Mouse (Mus musculus) cerebellum, postnatal 10 days (tissue): Measurements from ENCODE around the gene Rbm4.
"Not testable (repeated sequence)": the region's sequence is repeated elsewhere in the genome, so short reads cannot be mapped to it uniquely, and the experiment has no call there.

Source experiments
- DNase-seq, 2 experiments: peaks; one replicate each; pipeline ENCODE4 v3.0.0; 2021; ENCODE audit warnings: mixed read lengths in 2 of 2

Rbm4 gene

GRCm38 (mm10) chr19:4793831-4794422 is at the start of gene Rbm4:
TSS of gene Rbm4 (minus strand) at chr19:4793901.
- peak; percentile 98 to 99 for DNase-seq

GRCm38 (mm10) chr19:4842611-4843010 is 48.9 kb upstream of the Rbm4 start:
- no peak for DNase-seq

GRCm38 (mm10) chr19:4840848-4841247 is 47.1 kb upstream of the Rbm4 start:
- no peak for DNase-seq

GRCm38 (mm10) chr19:4839149-4839548 is 45.4 kb upstream of the Rbm4 start, which contains the start of the genes Ccs and Ccdc87:
TSS of gene Ccs (minus strand) at chr19:4839332.
TSS of gene Ccdc87 (plus strand) at chr19:4839366.
- DNase-seq: peak; percentile 95 to 97

GRCm38 (mm10) chr19:4838526-4839140 is 44.9 kb upstream of the Rbm4 start:
- DNase-seq: no peak

- peak in 1 of 2 experiments; percentile 36 for DNase-seq
Measured at GRCm38 (mm10) chr19:4837049-4837448, 43.3 kb upstream of the Rbm4 start.

- DNase-seq: peak; percentile 42 to 46
Measured at GRCm38 (mm10) chr19:4836096-4836495, 42.4 kb upstream of the Rbm4 start.

- DNase-seq: no peak
Measured at GRCm38 (mm10) chr19:4833977-4834376, 40.3 kb upstream of the Rbm4 start.

GRCm38 (mm10) chr19:4829156-4829555 is 35.5 kb upstream of the Rbm4 start:
- DNase-seq: peak; percentile 94

GRCm38 (mm10) chr19:4828444-4829114 is 34.9 kb upstream of the Rbm4 start:
- no peak for DNase-seq

- peak; percentile 93 to 95 for DNase-seq
Measured at GRCm38 (mm10) chr19:4820678-4821303, 27.1 kb upstream of the Rbm4 start.

GRCm38 (mm10) chr19:4817182-4817835 is 23.6 kb upstream of the Rbm4 start:
- no peak for DNase-seq

GRCm38 (mm10) chr19:4813015-4813414 is 19.3 kb upstream of the Rbm4 start:
- peak; percentile 62 to 70 for DNase-seq

GRCm38 (mm10) chr19:4812334-4812949 is 18.7 kb upstream of the Rbm4 start:
- DNase-seq: not testable (repeated sequence)

GRCm38 (mm10) chr19:4811909-4812242 is 18.2 kb upstream of the Rbm4 start:
- no peak for DNase-seq

GRCm38 (mm10) chr19:4811063-4811908 is 17.6 kb upstream of the Rbm4 start, which contains the start of the genes Gm21992 and Rbm14:
TSS of gene Gm21992 (minus strand) at chr19:4811612.
TSS of gene Rbm14 (minus strand) at chr19:4811634.
- DNase-seq: peak; percentile 99

- DNase-seq: no peak
Measured at GRCm38 (mm10) chr19:4810746-4811062, 17.0 kb upstream of the Rbm4 start.

GRCm38 (mm10) chr19:4810309-4810708 is 16.6 kb upstream of the Rbm4 start:
- no peak for DNase-seq

GRCm38 (mm10) chr19:4803283-4803682 is 9.6 kb upstream of the Rbm4 start:
- DNase-seq: peak; percentile 29 to 35

GRCm38 (mm10) chr19:4802691-4803091 is 9.0 kb upstream of the Rbm4 start:
- DNase-seq: peak; percentile 62 to 66

GRCm38 (mm10) chr19:4799083-4799482 is 5.4 kb upstream of the Rbm4 start:
- DNase-seq: no peak

GRCm38 (mm10) chr19:4797846-4798245 is 4.1 kb upstream of the Rbm4 start:
- DNase-seq: no peak
